Mouse (Mus musculus) small intestine, adult 2 months (tissue): ENCODE measurements around the gene Adcy1.

Source experiments
- CTCF ChIP-seq: fragments of 200-500 bp; IDR thresholded peaks from 2 replicates; pipeline ENCODE4 v1.5.1; 2012; ENCODE audit warnings: low read depth, mild to moderate bottlenecking, control low read depth, inconsistent platforms, low read length, moderate library complexity, mixed read lengths; ENCODE audit not compliant: insufficient replicate concordance, insufficient read length; ENCODE audit errors: extremely low read depth
- POLR2A ChIP-seq: fragments of 200-500 bp; IDR thresholded peaks from 2 replicates; pipeline ENCODE4 v1.6.1; 2012; ENCODE audit warnings: low read depth, mild to moderate bottlenecking, control low read depth, inconsistent platforms, low read length, moderate library complexity

- TF ChIP-seq CTCF (no peak), POLR2A (no peak)
Measured at GRCm38 (mm10) chr11:7063001-7063584, at the start of gene Adcy1.
